31 mouse cellular contexts compared by ENCODE assay signal in the genomic region with DNA sequence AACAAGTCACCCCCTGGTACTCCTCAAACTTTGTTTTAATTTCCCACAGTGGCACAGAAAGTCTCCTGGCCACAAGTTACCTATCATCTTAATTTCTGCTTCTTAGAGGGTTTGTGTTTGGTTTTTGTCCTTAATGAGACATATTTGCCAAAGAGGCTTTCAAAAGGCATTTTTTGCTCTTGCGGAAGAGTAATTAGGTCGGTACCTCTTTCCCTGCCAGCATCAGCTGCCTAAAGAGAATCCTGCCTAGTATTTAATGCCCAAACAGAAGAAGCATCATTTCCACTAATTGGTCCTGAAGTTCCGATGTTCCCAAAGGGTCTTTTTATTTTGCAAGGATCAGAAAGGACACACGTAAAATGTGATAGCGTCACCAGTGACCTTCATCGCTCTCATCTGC. TPM values are rescaled to one million over a fixed set of nuclear protein-coding genes. Genes with fewer than 3 reads are reported as not detected.
DNase-seq lines count a peak whose midpoint lies in the region; ATAC-seq and TF ChIP-seq lines count a peak whose summit lies in the region.
"Had no signal": no experiment of that assay in that cellular context is flagged by ENCODE, and none has a peak within 500 bp of the region (broad histone marks: within the 10 kb centered on the region; RNA-seq: fewer than 3 reads in every experiment).

No protein-coding gene starts in this region.

- no peak for ATAC-seq in forebrain, postnatal 0 days
- no peak for ATAC-seq in forebrain, embryonic 13.5 days
- ATAC-seq: activated CD4-positive, CD25-positive, alpha-beta regulatory T cell, adult 4 months; forebrain, embryonic 15.5 days; hindbrain, postnatal 0 days; inflammation-experienced regulatory T-cells, adult 6 months; intestine, embryonic 16.5 days had no signal

- no peaks in the 10 kb centered on the region for H3K9me3 ChIP-seq in forebrain, postnatal 0 days (ENCODE audit: low read length)
- no peaks in the 10 kb centered on the region for H3K9me3 ChIP-seq in forebrain, embryonic 13.5 days (replicated peaks)
- H3K9me3 ChIP-seq: embryonic facial prominence, embryonic 13.5 days; forebrain, embryonic 15.5 days; G1E; heart, embryonic 10.5 days; heart, embryonic 13.5 days had no signal

- DNase-seq in forebrain, postnatal 0 days: peak; percentile 14
- no peak for DNase-seq in left cerebral cortex, adult 2 months (ENCODE audit: extremely low spot score in 1 of 2, low spot score in 2 of 2)
- DNase-seq in left cerebral cortex, postnatal 36 days (ENCODE audit: low spot score in 2 of 2): no peak
- DNase-seq in adipocyte (ENCODE audit: low spot score): no peak
- DNase-seq: adrenal gland, postnatal 10 days; adrenal gland, postnatal 36 days; B cell, adult 2 months; cerebellum, adult 11-12 months; cerebellum, adult 8-10 months; cerebellum, postnatal 10 days; cerebellum, postnatal 36 days; gastrocnemius, postnatal 10 days; gastrocnemius, postnatal 36 days; heart, adult 2 months; heart, postnatal 14 days; heart, postnatal 4 days; kidney, adult 18-20 months had no signal

- no peak overlapping the region for H3K27ac ChIP-seq in forebrain, postnatal 0 days (ENCODE audit: low read depth, low read length)
- H3K27ac ChIP-seq in forebrain, embryonic 13.5 days: no peak overlapping the region; the same call in 1 of the 2 replicates
- peak overlapping the region; percentile 9; the same call in 1 of the 2 replicates for H3K27ac ChIP-seq in left cerebral cortex, adult 2 months
- 0 out of 2 replicates have a peak overlapping the region, but pooled peaks have one; percentile 37 for H3K27ac ChIP-seq in cortical plate, adult 2 months (ENCODE audit: insufficient read depth, low read length)
- H3K27ac ChIP-seq: embryonic facial prominence, embryonic 13.5 days; heart, adult 2 months; heart, embryonic 10.5 days; heart, embryonic 13.5 days; hindbrain, embryonic 14.5 days; hindbrain, postnatal 0 days had no signal

- intact Hi-C loops in left cerebral cortex, adult 2 months (cut with DNase I): loop anchor here (10.0 kb wide), 1 partner anchor 281 kb away; no protein-coding TSS in a partner anchor
- intact Hi-C loops in left cerebral cortex, postnatal 36 days (cut with DNase I): loop anchor here (10.0 kb wide), 1 partner anchor 159 kb away; no protein-coding TSS in a partner anchor

- no peak overlapping the region for H3K4me3 ChIP-seq in forebrain, postnatal 0 days (ENCODE audit: low read depth, low read length)
- no peak overlapping the region for H3K4me3 ChIP-seq in forebrain, embryonic 13.5 days
- H3K4me3 ChIP-seq in left cerebral cortex, adult 2 months: no peak overlapping the region
- no peak overlapping the region for H3K4me3 ChIP-seq in cortical plate, adult 2 months (ENCODE audit: insufficient read depth, low read length)
- H3K4me3 ChIP-seq: embryonic facial prominence, embryonic 13.5 days; erythroblast, embryonic 14.5 days; forebrain, embryonic 15.5 days; heart, adult 2 months; heart, embryonic 10.5 days; heart, embryonic 13.5 days had no signal

- H3K4me2 ChIP-seq in forebrain, postnatal 0 days (ENCODE audit: low read depth): peak overlapping the region; percentile 15; the same call in 1 of the 2 replicates
- no peak overlapping the region for H3K4me2 ChIP-seq in forebrain, embryonic 13.5 days
- H3K4me2 ChIP-seq: embryonic facial prominence, embryonic 13.5 days; forebrain, embryonic 15.5 days; heart, embryonic 13.5 days; hindbrain, embryonic 14.5 days had no signal

- no peaks in the 10 kb centered on the region for H3K4me1 ChIP-seq in forebrain, postnatal 0 days (ENCODE audit: insufficient read depth)
- H3K4me1 ChIP-seq in forebrain, embryonic 13.5 days: 0 out of 2 replicates have a peak, but pooled peaks cover 13% of the 10 kb centered on the region
- no peaks in the 10 kb centered on the region for H3K4me1 ChIP-seq in cortical plate, adult 2 months (ENCODE audit: control insufficient read depth, insufficient read depth, low read length)

- H3K36me3 ChIP-seq in forebrain, postnatal 0 days (ENCODE audit: insufficient read depth): no peaks in the 10 kb centered on the region
- H3K36me3 ChIP-seq in forebrain, embryonic 13.5 days (ENCODE audit: poor library complexity, severe bottlenecking): no peaks in the 10 kb centered on the region
- H3K36me3 ChIP-seq: embryonic facial prominence, embryonic 13.5 days; forebrain, embryonic 15.5 days; G1E; heart, embryonic 10.5 days; heart, embryonic 13.5 days had no signal

- no peak for TF ChIP-seq CTCF in forebrain, postnatal 0 days (IDR thresholded peaks at IDR 0.05; ENCODE audit: low read depth)
- TF ChIP-seq CTCF in left cerebral cortex, adult 2 months (IDR thresholded peaks at IDR 0.05): no peak
- TF ChIP-seq CTCF in cortical plate, adult 2 months (IDR thresholded peaks at IDR 0.05; ENCODE audit: extremely low read depth, insufficient read depth, low read length): no peak

- WGBS in forebrain, postnatal 0 days: 34% methylated on average over 6 of the region's 6 CpGs
- 39% methylated on average over 6 of the region's 6 CpGs for WGBS in forebrain, embryonic 13.5 days

- H3K27me3 ChIP-seq in forebrain, postnatal 0 days (ENCODE audit: insufficient read depth, low read length): no peaks in the 10 kb centered on the region
- H3K27me3 ChIP-seq in forebrain, embryonic 13.5 days: no peaks in the 10 kb centered on the region
- H3K27me3 ChIP-seq: CH12.LX; embryonic facial prominence, embryonic 13.5 days; forebrain, embryonic 15.5 days; heart, embryonic 13.5 days had no signal

- no peak for TF ChIP-seq POLR2A in cortical plate, adult 2 months (IDR thresholded peaks at IDR 0.05; ENCODE audit: extremely low read depth, insufficient read depth, low read length)

- no peak overlapping the region for H3K9ac ChIP-seq in forebrain, postnatal 0 days
- H3K9ac ChIP-seq in forebrain, embryonic 13.5 days: no peak overlapping the region
- H3K9ac ChIP-seq: embryonic facial prominence, embryonic 13.5 days; forebrain, embryonic 15.5 days; heart, embryonic 13.5 days; hindbrain, embryonic 14.5 days had no signal

RNA-seq across cellular contexts. Expression of gene Dio2, which starts 4.5 kb away (rescaled TPM):
- total RNA-seq in forebrain, postnatal 0 days (2014; rRNA removed): 10.5 and 16.6 TPM in 2 replicates
- 2.7 and 3.1 TPM in 2 replicates for polyA plus RNA-seq in forebrain, postnatal 0 days (2015; fragmentation: Nextera tagmentation; extraction: Ambion mirVana)
- 0.09 and 0.12 TPM in 2 replicates for polyA plus RNA-seq in forebrain, embryonic 13.5 days (2015; fragmentation: Nextera tagmentation; extraction: Ambion mirVana)
- total RNA-seq in left cerebral cortex, adult 2 months (2021): 10 to 100 TPM; 78.5 to 80.5 TPM
- total RNA-seq in left cerebral cortex, postnatal 36 days (2021): 10 to 100 TPM; 70.8 to 88.1 TPM
- 30.8 and 33.8 TPM in 2 replicates for polyA plus RNA-seq in cortical plate, adult 2 months (2012; rRNA removed)
- total RNA-seq: CH12.LX had no signal
- polyA plus RNA-seq: G1E had no signal

Comparison
In these comparisons a context has a peak if more than half of its experiments do, and no peak if none do; other contexts are left out.
1. H3K27ac ChIP-seq: peak in left cerebral cortex, adult 2 months (single experiment) and cortical plate, adult 2 months (single experiment); none in forebrain, postnatal 0 days (single experiment) and forebrain, embryonic 13.5 days (single experiment).